Mouse (Mus musculus) embryonic fibroblast, embryonic 13.5 days (primary cell): ENCODE results near the gene Vwa8.

Experiments used
- CTCF ChIP-seq: IDR thresholded peaks from 2 replicates; pipeline ENCODE4 v1.5.1; 2011; ENCODE audit warnings: mild to moderate bottlenecking, control low read depth, low read length, moderate library complexity, borderline replicate concordance; ENCODE audit not compliant: insufficient read depth
- POLR2A ChIP-seq: IDR thresholded peaks from 2 replicates; pipeline ENCODE4 v1.6.1; 2011; ENCODE audit warnings: low read depth, mild to moderate bottlenecking, control low read depth, low read length, moderate library complexity

DNA sequence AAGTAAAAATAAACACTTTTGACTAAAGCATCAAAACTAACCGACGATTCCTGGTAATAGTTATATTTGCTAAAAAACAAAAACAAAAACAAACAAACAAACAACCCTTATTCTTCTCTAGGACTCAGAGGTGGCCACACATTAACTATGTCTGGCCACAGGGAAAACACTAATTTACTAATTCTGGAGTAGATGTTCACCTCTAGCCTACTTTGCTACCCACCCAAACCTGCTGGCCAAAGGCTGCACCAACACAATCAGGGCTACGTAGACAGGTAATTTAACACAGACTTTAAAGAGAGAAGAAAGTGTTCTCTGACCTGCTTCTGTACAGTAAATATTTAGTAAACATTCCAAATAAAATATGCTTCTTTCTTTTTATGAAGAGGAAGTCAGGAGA, 31.2 kb upstream of the Vwa8 start:
- TF ChIP-seq CTCF (no peak), POLR2A (no peak)
